Mouse (Mus musculus) spleen, adult 2 months (tissue): ENCODE measurements at regions not wholly inside any gene's neighbourhood (a gene's known extent, or its start where the extent isn't known, plus 50 kb on each side); places are given as distances from the start of the nearest gene placed in this dataset.

Source experiments
- CTCF ChIP-seq: fragments of 200-500 bp; IDR thresholded peaks from 2 replicates; pipeline ENCODE4 v1.5.1; 2011; ENCODE audit warnings: mild to moderate bottlenecking, inconsistent platforms; ENCODE audit not compliant: insufficient read depth, insufficient read length, insufficient replicate concordance; ENCODE audit errors: extremely low read depth
- POLR2A ChIP-seq: fragments of 200-500 bp; IDR thresholded peaks from 2 replicates; pipeline ENCODE4 v1.6.1; 2011; ENCODE audit warnings: low read depth, low read length, inconsistent platforms

- no peak for TF ChIP-seq CTCF
- no peak for TF ChIP-seq POLR2A
Observed at GRCm38 (mm10) chr17:50443376-50444022, 65.7 kb upstream of the Plcl2 start.
